Mouse (Mus musculus): ENCODE data around the gene Hspa12b.

Hspa12b gene

DNA sequence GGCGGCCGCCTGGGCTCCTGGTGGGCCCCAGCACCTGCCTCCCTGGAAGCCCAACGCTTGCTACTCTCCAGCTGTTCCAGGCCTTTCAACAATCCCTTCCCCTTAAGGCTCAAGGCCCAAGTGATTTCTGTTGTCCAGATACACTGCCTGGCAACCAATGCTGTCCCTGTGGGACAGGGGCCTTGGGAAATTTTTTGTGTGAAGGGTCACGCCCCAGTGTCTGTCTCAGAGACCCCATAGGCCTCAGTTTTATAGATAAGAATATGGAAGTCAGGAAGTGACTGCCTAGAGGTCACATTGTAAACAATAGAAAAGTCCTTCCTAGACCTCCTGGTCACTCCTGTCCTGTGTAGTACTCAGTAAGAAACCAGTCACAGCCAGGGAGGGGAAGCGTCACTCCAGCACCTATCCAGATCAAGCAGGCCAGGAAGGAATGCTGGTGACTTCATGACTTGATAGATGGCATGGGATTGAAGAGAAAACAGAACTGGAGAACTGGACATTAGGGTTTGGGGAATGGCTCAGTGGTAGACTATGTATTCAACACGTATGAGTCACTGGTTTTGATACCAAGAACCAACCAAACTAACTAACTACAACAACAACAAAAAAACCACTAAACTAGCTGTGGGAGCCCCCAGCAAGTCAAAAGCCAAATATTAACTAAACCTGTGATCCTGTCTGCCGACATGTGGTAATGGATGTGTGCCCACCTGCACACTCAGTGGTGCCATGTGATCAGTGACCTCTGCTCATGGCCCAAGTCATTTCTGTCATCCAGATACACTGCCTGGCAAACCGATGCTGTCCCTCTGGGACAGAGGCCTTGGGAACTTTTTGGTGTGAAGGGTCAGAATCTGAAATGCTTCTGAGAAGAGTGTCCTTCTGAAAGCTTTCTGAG lies 21.5 kb downstream of the Hspa12b start:
- DNase-seq, result no peak

DNA sequence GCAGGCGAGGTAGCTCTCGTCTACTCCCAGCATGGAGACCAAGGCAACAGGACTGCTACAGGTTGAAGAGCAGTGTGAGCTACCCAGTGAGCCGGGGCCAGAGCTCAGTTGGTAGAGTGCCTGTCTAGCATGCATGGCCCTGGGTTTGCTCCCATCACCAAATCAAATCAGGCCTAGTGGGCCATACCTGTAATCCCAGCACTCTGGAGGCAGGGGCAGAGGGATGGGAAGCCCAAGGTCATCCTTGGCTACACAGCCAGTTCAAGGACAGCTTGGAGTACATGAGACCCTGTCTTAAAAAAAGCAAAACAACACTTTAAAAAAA lies 22.1 kb downstream of the Hspa12b start:
- no peak for DNase-seq

DNA sequence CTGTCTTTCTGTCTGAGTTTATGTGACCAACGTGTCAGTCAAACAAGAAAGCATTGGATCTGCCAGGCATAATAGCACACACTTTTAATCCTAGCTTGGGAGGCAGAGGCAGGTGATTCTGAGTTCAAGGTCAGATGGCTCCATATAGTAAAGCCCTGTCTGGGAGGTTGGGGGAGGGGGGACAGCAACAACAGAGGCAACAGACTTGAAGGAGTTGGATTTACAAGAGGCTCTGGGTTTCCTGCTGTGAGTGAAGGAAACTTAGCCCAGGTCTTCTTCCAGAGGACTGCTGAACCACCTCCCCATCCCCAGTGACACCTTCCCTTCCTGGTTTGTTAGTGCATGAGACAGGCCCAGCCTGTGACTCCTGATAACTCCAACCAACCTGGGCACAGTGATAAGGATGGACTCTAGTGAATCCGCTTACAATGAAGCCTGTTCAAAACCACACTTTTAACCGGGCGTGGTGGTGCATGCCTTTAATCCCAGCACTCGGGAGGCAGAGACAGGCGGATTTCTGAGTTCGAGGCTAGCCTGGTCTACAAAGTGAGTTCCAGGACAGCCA lies 25.2 kb downstream of the Hspa12b start:
- DNase-seq, result no peak

DNA sequence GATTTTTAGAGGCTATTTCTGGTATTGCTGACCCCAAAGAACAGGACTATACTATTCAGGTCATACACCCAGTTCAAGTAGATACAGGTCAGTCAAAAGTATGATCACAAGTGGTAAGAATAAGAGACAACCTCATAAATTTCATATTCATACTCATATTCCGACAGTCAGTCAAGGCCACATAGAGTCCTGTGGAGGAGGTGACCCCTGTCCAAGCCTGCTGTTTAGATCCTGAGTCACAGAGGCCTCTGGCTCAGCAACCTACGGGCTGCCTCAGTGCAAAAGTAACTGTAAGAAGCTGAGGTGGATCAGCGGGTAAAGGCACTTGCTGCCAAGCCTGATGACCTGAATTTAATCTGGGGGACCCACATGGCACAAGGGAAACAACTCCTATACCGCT lies 27.0 kb downstream of the Hspa12b start:
- DNase-seq, result no peak

DNA sequence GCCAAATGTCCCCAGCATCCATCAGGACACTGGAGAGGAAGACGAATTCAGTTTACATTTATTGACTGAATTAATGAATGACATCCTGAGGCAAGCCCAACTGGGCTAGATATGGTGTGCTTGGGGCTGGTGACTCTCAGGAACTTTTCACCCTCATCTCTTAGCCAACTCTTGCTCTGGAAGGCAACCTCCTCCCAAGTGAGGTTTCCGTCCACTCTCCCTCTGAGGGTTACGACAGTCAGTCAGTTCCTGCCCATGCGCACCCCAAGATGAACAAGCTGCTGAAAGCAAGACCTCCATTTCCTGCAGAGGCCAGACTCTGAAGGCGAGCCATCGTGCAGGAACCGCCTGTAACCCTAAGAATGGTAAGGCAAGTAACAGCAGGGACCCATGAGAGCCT lies 29.9 kb downstream of the Hspa12b start:
- DNase-seq, result no peak

DNA sequence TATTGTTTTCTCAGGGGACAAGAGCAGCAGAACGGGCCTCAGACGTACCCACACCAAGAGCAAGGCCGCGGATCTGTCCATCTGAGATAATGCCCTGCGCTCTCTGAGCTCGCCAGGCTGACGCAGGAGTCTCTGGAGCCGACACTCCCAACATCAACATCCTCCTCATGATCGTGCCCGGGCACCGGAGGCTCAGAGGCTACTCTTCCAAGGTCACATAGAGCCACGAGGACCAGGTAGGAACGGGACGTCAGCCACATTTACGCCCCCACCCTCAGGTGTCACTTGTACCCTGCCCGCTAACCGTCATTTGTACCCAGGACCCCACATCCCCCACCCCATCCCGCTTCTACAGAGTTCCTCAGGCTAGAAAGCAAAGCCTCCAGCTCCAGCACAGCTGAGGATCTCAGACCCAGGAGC lies 32.4 kb downstream of the Hspa12b start:
- DNase-seq, result no peak

DNA sequence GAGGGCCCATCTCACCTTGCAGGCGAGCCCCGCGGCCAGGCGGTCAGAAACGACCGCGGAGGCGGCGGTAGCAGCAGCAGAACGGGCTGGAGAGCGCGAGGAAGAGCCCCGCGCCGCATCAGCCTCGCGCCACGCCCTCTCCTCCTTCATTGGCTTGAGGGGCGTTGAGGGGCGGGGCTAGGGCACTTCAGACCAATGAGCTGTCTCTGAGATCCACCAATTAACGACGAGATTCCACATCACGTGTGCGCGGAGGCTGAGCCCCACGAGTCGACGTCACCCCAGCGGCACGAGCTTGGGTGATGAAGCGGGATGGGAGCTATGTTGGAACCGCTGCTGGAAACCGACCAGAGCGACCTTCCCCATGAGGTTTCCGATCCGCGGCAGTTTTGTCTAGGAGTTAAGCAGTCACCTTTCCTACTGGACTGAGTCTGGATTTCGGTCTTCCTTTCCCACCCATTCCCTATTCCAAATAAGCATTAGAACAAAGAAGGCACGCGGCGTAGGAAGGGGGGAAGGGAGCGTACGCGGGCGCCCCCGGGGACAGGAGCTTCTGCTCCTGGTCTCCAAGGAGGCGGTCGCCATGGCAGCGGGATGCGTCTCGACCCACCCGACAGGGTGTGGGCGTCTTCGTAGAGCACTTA lies 33.0 kb downstream of the Hspa12b start, which contains the start of gene 1700037H04Rik:
TSS of gene 1700037H04Rik (minus strand) at position 144 of the 644 bp plus-strand sequence.
- peak; percentile 92 to 94 for DNase-seq

DNA sequence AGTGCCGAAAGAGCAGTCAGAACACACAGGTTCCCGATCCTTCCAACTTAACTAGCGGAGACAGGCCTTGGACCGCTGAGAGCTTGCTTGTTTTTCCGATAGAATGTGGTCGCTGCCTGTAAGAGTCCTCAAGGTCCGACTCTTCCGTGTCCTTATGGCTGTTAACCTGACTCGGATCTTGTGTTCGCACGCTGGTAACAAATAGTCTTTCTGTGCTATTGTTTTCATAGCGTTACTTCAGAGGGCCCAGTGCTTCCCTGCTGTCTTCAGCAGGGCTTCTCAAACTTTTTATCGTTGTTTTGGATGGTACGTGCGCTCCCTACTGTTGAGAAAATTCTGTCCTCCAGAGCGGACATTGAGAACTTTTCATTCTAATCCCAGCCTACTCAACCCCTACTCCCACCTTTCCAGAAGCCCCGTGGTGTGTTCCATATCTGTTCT lies 33.6 kb downstream of the Hspa12b start:
- DNase-seq, result peak in 1 of 2 experiments; percentile 29

DNA sequence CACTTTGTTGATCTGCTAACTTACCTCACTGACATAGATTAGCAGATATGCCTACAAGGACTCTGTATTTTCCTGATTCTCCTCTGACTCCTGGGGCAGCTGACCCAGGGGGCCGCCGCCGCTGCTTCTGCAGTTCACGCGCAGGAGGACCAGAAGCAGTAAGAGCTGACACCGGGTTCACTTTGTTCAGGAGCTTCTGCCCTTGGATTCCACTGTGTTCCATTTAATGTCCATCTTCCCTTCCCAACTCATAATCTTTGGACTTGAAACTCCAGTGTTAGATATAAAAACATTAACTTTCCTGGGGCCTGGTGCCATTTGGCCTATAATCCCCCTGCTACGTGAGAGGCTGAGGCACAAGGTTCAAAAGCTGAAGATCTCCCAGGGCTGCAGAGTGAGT lies 36.8 kb downstream of the Hspa12b start:
- DNase-seq, result no peak

DNA sequence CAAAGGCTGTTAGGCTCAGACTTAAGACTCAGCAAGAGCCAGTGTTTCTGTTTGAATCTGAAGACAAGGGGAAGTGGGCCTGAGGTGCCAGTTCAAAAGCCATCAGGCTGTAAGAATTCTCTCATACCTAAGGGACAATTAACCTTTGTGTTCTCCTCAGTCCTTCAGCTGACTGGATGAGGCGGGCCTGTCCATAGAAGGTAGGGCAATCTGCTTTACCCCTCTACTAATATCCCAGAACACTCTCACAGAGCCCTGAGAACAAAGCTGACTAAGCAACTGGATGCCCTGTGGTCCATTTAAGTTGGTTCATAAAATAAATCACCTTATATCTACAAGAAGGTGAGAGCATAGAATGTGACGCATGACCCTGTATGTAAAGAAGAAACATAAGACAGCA lies 39.1 kb downstream of the Hspa12b start:
- no peak for DNase-seq

DNA sequence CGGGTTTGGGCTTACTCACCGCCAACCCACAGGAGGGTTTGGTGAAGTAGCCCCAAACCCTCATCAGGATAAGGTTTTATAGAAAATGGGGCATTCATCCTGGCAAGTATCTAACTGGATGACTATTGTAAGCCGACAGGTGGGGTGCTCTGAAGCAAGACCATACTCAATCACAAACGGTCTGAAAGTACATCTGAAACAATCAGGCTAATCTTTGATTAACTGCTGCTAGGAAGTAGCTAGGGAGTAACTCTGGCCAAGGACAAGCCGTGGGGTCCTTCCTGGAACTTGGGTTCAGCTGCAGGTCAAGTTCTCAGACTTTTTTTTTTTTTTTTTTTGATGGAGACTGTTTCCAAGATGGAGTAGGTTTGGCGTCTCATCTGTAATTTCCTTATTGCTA lies 40.9 kb downstream of the Hspa12b start:
- DNase-seq, result no peak

DNA sequence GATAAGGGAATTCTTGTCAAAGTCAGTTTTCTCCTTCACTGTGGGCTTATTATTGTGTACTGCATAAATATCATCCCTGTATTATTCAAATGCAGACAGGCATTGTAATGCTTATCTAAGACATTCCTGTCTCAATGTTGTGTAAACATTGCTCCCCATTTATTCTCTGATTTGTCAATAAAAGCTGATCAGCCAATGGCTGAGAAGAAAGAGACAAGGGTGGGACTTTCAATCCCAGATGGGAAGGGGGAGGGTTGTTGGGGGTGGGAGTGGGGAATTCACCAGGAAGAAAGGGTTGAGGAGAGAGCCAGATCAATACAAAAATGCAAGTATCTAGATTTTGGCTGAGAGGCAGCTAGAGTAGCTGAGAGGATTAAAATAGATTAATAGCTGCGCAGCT lies 41.8 kb downstream of the Hspa12b start:
- DNase-seq, result no peak

DNA sequence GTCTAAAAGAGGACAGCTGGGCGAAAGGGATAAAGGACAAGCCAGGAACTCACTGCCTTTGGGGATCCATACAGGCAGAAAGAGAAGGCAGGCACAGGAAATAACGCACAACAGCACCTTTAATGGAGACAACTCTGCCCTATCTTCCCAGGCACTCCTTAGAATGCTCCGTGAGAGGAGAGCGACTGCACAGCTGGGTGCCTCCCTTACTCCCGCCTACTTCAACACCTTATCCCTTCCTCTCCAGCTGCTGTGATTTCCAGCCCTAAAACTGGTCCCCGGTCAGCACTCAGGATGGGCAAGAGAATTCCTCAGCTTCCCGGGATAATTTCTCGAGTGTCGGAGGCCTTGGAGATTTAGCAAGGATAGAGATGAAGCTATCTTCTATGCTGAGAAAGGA lies 43.9 kb downstream of the Hspa12b start:
- DNase-seq, result no peak

DNA sequence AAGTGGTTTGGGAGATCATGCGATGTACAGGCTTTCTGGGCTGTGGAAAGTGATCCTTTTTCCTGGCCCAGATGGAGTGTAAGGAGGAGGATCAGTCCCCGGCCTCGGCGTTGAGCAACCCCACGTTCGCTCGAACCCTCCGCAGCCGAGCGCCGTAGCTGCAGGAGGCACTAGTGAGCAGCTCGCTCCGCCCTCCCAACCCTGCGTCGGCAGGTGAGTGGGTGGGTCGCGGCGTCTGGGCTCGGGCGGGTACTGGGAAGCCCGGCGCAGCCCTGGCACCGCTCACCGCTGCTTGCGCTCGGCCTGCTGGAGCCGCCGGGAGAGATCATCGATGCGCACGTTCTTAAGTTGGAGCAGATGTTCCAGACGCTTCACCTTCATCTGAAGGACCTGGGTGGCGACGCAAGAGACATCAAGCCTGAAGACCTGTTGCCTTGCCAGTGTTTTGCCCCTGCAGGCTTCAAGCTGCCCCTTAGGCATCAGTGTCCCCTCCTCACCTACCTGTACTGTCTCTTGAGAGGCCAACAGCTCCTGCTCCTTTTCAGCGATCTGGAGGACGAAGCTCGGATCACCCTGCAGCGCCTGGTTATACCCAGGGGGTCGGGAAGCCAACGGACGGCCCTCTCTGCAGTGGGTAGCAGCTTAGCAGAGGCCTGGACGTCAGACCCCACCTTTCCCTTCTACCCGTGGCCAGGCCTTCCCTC lies 44.5 kb downstream of the Hspa12b start:
- DNase-seq, result peak; percentile 52 to 64

DNA sequence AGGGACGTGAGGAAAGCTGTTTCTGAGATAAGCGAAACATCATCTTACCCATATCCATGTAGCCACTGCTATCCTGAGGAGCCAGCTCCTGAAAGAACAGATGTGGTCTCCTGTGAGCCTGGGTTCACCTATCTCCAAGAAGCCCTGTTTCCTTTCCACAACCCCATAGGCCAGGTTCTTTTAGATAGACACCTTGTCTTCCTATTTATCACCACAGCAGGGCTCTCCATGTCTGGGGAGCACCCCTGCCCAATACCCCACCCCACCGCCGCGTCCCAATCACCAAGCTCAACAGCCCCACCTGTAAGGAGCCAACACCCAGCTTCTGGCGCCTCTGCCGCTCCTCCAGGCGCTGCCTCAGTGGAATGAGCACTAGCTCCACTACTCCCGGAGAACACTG lies 45.2 kb downstream of the Hspa12b start:
- no peak for DNase-seq

DNA sequence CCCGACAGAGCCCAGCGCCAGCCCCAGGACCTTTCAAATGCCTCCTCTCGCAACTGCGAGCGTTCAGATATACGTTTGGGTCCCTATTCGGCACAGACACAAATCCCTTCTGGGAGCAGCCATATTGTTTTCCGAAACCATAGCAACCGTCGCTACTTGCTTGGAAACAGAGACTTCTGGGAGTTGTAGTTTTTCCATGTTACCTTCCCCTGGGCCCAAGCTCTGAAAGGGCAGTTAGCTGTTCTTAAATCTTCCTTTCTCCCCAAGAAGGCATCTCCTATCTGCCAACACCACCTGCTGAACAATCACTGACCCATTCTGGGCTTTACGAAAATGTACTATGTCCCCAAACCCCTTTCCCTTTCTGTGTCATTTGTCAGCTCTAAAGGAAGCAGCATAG lies 47.6 kb downstream of the Hspa12b start:
- DNase-seq, result peak in 1 of 2 experiments; percentile 48

DNA sequence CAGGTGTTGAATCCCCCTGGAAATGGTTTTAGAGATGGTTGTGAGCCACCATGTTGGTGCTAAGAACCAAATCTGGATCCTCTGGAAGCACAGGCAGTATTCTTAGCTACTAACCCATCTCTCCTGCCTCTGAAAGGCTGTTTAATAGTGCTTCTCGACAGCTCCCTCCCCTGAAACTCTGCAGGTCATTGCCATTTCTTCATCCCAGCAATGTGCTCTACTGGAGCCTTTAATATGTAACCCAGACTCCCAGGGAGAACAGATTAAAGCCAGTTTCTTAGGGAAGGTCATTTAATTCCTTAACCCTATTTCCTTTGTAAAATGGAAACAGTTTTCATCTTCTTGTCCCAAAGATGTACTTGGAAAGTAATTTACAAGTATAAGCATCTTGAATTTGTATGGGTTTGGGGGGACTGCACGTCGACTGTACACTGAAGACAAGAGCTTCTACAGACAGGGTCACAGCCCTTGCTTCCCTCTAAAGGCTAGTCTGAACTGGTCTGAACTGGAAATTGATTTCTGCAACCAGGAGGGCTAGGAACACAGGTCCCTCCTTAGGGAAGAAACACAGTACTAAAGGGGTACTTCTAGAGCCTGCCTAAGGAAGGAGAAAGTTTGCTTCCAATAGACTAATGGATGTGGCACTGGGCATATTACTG lies 48.3 kb downstream of the Hspa12b start:
- DNase-seq, result no peak

DNA sequence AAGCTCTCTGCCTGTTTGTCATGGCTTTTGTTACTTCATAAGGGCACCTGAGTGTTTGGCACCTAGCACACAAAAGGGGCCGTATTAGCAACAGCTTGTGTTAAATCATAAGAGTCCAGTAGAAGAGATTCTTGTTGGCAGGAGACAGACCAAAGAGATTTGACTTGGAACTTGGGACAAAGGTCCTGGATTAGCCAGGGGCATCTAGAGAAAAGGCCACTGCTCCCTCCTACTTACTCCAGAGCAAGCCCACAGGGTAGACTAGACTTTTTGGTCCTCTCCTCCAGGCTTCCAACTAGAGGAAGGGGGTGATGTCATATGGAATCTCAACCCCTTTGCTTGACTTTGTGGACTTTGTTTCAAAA lies 48.8 kb downstream of the Hspa12b start:
- no peak for DNase-seq

DNA sequence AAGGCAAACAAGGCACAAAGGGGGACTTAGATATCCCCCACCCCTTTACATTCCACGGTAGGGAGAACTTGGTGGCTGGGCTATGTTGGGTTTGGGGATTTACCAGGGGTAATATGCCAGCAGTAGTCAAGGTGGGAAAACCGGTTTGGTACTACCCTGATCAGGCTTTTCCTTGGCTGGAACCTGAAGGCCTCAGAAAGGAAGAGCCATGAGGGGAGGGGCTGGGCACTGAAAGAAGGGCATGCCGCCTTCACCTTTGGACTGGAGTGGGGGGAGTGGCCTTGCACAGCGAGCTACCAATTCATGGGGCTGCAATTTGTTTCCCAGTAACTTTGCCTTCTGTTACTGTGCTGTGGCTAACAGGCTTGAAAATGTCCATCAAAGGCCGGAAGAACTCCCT lies 49.4 kb downstream of the Hspa12b start:
- no peak for DNase-seq

DNA sequence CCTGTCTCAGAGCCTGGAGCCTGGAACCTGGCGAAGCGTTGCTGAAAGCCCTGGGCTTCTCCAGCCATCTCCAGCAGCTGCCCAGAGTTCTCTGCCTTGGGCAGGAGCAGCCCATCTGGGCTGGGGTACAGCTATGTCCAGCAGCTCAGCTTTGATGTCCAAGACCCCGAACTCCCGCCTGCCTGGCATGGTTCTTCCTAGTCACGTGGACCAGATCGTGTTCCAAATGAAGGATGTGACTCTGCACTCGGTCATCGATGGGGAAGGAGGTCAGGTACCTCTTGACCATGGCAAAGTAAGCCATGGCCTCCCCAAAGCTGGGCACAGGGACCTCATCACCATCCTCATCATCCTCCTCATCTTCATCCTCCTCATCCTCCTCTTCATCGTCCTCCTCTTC lies 50.9 kb downstream of the Hspa12b start:
- DNase-seq, result no peak

DNA sequence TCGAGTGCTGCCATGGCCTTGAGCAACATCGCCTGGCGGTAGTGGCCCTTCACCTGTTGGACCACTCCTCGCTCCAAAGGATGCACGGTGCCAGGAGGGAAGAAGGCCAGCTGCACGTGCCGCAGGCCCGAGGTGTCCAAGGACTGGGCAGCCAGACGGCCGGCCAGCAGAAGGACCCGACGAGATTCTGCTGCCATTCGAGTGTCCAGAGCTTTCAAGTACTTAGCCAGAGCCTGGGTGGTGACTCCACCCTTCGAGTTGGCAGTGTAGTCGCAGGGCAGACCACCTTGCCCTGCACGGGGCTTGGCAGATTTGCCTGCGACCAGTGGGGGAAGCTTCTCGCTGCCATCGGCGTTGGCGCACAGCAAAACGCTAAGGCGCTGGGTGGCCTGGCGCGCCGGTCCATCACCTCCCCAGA lies 51.8 kb downstream of the Hspa12b start:
- DNase-seq, result no peak

DNA sequence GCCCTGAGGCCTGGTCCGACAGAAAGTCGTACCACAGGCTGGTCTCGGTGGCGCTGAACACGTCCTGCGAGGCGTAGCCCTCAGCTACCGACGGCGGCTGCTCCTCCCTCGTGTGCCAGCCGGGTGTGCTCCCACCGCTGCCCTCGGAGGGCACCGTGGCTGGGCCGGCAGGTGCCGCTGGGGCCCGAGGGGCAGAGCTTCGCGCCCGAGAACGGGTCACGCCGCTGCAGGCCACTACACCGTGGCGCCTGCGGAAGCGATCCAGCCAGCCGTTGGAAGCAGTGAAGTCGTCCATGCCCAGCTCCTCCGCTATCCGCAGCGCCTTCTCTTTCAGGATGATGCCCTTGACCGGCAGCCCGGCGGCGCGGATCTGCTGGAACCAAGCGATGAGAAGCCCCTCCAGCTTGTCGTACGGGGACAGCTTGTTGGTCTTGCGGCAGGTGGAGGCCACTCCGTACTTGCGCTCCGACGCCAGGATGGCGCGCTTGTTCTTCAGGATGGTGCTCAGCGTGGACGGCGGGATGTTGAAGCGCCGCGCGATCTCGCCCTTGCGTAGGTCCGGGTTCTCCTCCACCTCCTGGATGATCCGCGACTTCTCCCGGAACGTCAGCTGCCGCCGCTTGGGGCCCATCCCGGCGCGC lies 52.3 kb downstream of the Hspa12b start:
- DNase-seq, result peak; percentile 36 to 50
